Mouse (Mus musculus): ENCODE measurements around the gene Tango2. TPM values are rescaled to one million over a fixed set of nuclear protein-coding genes. Genes with fewer than 3 reads are reported as not detected.

Gene Tango2
- polyA plus RNA-seq (2014; fragmentation: Illumina TruSeq; extraction: RNeasy Lipid Tissue Mini Kit (QIAGEN cat#74804); ENCODE audit: low read depth, low replicate concordance): 24.3 TPM

DNA sequence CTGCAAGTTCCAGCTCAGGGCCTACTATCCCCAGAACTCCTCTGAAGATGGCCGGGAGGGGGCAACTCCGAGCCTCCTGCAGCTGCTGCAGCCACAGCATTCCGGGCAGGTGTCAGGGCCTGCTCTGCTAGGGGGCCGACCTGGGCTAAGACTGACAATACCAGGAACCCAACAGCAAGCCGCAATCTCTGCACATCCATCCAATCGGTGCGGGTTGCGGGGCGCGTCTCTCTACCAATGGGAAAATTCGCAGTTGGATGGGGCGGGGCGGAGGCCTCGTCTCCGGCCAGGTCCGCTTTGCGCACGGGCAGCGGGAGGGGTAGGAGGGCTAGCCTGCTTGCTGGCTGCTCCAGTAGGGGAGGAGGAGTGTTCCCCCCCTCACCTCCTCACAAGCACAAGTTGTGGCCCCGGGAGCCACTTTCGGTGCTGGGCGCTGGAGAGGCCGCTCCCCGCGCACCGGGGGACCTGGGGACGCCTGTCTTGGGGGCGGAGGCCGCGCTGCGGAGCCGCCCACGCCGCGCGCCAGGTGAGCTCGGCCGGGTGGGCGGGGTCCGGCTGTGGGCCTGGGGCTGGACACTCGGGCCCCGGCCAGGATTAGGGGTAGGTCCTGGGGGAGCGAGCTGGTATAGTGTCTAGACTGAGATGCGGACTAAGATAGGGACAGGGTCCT lies at the start of gene Tango2, which contains the start of gene Arvcf:
Tango2 (minus strand) TSS at position 173 of the 670 bp plus-strand sequence.
Arvcf (plus strand) TSS at position 252 of the 670 bp plus-strand sequence.

DNA sequence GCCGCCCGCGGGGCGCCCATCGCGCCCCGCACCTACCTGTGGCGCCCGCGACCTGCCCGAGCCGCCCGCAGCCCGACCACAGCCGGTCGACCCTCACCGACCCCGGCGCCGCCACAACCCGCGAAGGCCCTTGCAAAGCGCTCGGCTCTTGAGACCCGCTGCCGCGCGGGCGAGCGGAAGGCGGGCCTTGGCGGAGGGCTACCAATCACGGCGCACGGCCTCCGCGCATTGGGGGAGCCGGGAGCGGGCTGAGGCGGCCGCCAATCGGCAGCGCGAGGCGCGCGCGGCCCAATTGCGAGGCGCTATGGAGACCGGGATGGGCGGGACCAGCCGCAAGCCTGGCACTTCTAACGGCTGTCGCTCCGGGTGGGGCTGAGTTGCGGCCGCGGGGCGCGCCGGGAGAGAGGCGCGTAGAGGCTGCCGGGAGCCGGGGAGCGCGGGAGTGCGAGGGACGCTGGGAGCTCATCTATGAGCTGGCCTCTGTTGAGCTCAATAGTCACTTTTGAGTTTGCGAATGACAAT lies 58.8 kb downstream of the Tango2 start, which contains the start of gene Dgcr8:
Dgcr8 (minus strand) TSS at position 180 of the 522 bp plus-strand sequence.

DNA sequence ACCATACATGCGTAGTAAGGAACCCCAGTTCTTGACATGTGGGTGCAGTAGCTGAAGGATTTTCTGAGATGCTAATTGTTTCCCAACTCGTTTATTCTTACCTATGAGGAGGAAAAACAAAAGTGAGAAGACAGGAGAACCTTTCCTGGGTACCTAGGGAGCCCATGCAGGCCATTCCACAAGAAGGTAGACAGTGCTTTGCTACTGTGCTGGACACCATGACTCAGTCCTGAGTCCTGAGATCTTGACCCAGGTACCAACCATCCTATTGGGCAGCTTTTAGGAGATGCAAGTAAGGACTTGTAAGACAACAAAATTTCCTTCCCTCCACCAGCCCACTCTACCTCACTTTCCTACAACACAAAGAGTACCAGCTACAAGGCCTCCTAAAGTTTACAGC lies 89.7 kb downstream of the Tango2 start, which contains the start of gene Gm49776:
Gm49776 (minus strand) TSS at position 101 of the 400 bp plus-strand sequence.

Other genes starting within 250 kb of the Tango2 start
- gene Rtn4r, start 220.5 kb downstream of the Tango2 start, polyA plus RNA-seq (2014; fragmentation: Illumina TruSeq; extraction: RNeasy Lipid Tissue Mini Kit (QIAGEN cat#74804); ENCODE audit: low read depth, low replicate concordance): 1.4 TPM
- gene Ccdc188, start 130.2 kb downstream of the Tango2 start, polyA plus RNA-seq (2014; fragmentation: Illumina TruSeq; extraction: RNeasy Lipid Tissue Mini Kit (QIAGEN cat#74804); ENCODE audit: low read depth, low replicate concordance): 1.2 TPM
- gene Zdhhc8, start 113.0 kb downstream of the Tango2 start, polyA plus RNA-seq (2014; fragmentation: Illumina TruSeq; extraction: RNeasy Lipid Tissue Mini Kit (QIAGEN cat#74804); ENCODE audit: low read depth, low replicate concordance): 22.6 TPM
- 49.6 TPM for gene Trmt2a, start 99.4 kb downstream of the Tango2 start, polyA plus RNA-seq (2014; fragmentation: Illumina TruSeq; extraction: RNeasy Lipid Tissue Mini Kit (QIAGEN cat#74804); ENCODE audit: low read depth, low replicate concordance)
- gene Ranbp1, start 99.4 kb downstream of the Tango2 start, polyA plus RNA-seq (2014; fragmentation: Illumina TruSeq; extraction: RNeasy Lipid Tissue Mini Kit (QIAGEN cat#74804); ENCODE audit: low read depth, low replicate concordance): 78.9 TPM
- 0.79 TPM for gene Gm49776, start 89.8 kb downstream of the Tango2 start, polyA plus RNA-seq (2014; fragmentation: Illumina TruSeq; extraction: RNeasy Lipid Tissue Mini Kit (QIAGEN cat#74804); ENCODE audit: low read depth, low replicate concordance)
- gene Dgcr8, start 58.9 kb downstream of the Tango2 start, polyA plus RNA-seq (2014; fragmentation: Illumina TruSeq; extraction: RNeasy Lipid Tissue Mini Kit (QIAGEN cat#74804); ENCODE audit: low read depth, low replicate concordance): 17.6 TPM
- 37.1 TPM for gene Arvcf, start 79 bp upstream of the Tango2 start, polyA plus RNA-seq (2014; fragmentation: Illumina TruSeq; extraction: RNeasy Lipid Tissue Mini Kit (QIAGEN cat#74804); ENCODE audit: low read depth, low replicate concordance)
- 16.5 TPM for gene Txnrd2, start 78.3 kb upstream of the Tango2 start, polyA plus RNA-seq (2014; fragmentation: Illumina TruSeq; extraction: RNeasy Lipid Tissue Mini Kit (QIAGEN cat#74804); ENCODE audit: low read depth, low replicate concordance)
- 220 TPM for gene Comt, start 78.7 kb upstream of the Tango2 start, polyA plus RNA-seq (2014; fragmentation: Illumina TruSeq; extraction: RNeasy Lipid Tissue Mini Kit (QIAGEN cat#74804); ENCODE audit: low read depth, low replicate concordance)
- gene Gnb1l, start 150.6 kb upstream of the Tango2 start, polyA plus RNA-seq (2014; fragmentation: Illumina TruSeq; extraction: RNeasy Lipid Tissue Mini Kit (QIAGEN cat#74804); ENCODE audit: low read depth, low replicate concordance): 5.4 TPM
- 2.5 TPM for gene Rtl10, start 150.8 kb upstream of the Tango2 start, polyA plus RNA-seq (2014; fragmentation: Illumina TruSeq; extraction: RNeasy Lipid Tissue Mini Kit (QIAGEN cat#74804); ENCODE audit: low read depth, low replicate concordance)
- 0.97 TPM for gene Tbx1, start 242.6 kb upstream of the Tango2 start, polyA plus RNA-seq (2014; fragmentation: Illumina TruSeq; extraction: RNeasy Lipid Tissue Mini Kit (QIAGEN cat#74804); ENCODE audit: low read depth, low replicate concordance)

Data from adipose tissue, adult 10 weeks (tissue).